Mouse (Mus musculus) embryonic fibroblast, embryonic 13.5 days (primary cell): Measurements from ENCODE around the gene Fbxw11. TPM values are rescaled to one million over a fixed set of nuclear protein-coding genes. Genes with fewer than 3 reads are reported as not detected.
A peak's percentile ranks its signal among the peaks of the same experiment; 100 is the strongest.

Source experiments
- H3K27ac ChIP-seq: 2 replicates; pipeline ENCODE4 v1.5.1; 2012; ENCODE audit warnings: low read length, control low read depth, inconsistent platforms; ENCODE audit not compliant: insufficient read depth
- H3K4me1 ChIP-seq: 2 replicates; pipeline ENCODE4 v1.6.1; 2011; ENCODE audit warnings: low read length; ENCODE audit not compliant: control insufficient read depth, insufficient read depth
- H3K4me3 ChIP-seq: 2 replicates; pipeline ENCODE4 v1.5.1; 2011; ENCODE audit warnings: mild to moderate bottlenecking, control low read depth, low read length; ENCODE audit not compliant: insufficient read depth
- CTCF ChIP-seq: IDR thresholded peaks from 2 replicates; pipeline ENCODE4 v1.5.1; 2011; ENCODE audit warnings: mild to moderate bottlenecking, control low read depth, low read length, moderate library complexity, borderline replicate concordance; ENCODE audit not compliant: insufficient read depth
- POLR2A ChIP-seq: IDR thresholded peaks from 2 replicates; pipeline ENCODE4 v1.6.1; 2011; ENCODE audit warnings: low read depth, mild to moderate bottlenecking, control low read depth, low read length, moderate library complexity
- polyA plus RNA-seq: library from polyadenylated mRNA; stranded (reverse); fragments of >200 nt; gene quantifications from 2 replicates; pipeline ENCODE4 v1.2.4, GENCODE M21; 2011; ENCODE audit warnings: low read depth; ENCODE audit not compliant: missing spikeins, insufficient read length

Gene Fbxw11
- polyA plus RNA-seq, 1 experiment: 77.9 TPM

GRCm38 (mm10) chr11:32718979-32719378 is 76.5 kb downstream of the Fbxw11 start:
- H3K4me3 ChIP-seq: no peak overlapping the region
- no peak overlapping the region for H3K27ac ChIP-seq
- TF ChIP-seq CTCF: no peak
- 0 out of 2 replicates have a peak, but pooled peaks cover 2% of the 10 kb centered on the region for H3K4me1 ChIP-seq

- Histone ChIP-seq H3K4me1 (peaks cover 7% of the 10 kb centered on the region; the same call in 1 of the 2 replicates), H3K4me3 (no peak overlapping the region), H3K27ac (no peak overlapping the region)
- no peak for TF ChIP-seq CTCF
- TF ChIP-seq POLR2A: no peak
Measured at GRCm38 (mm10) chr11:32722653-32723052, 80.1 kb downstream of the Fbxw11 start.

- no peak overlapping the region for H3K4me3 ChIP-seq
- H3K4me1 ChIP-seq: peaks cover 7% of the 10 kb centered on the region; the same call in 1 of the 2 replicates
- no peak overlapping the region for H3K27ac ChIP-seq
- TF ChIP-seq CTCF (no peak), POLR2A (no peak)
Measured at GRCm38 (mm10) chr11:32723287-32723686, 80.8 kb downstream of the Fbxw11 start.

GRCm38 (mm10) chr11:32725171-32725570 is 82.6 kb downstream of the Fbxw11 start:
- peak overlapping the region; percentile 50 for H3K27ac ChIP-seq
- H3K4me3 ChIP-seq: no peak overlapping the region

GRCm38 (mm10) chr11:32732467-32732866 is 89.9 kb downstream of the Fbxw11 start:
- no peak overlapping the region for H3K27ac ChIP-seq
- no peak overlapping the region for H3K4me3 ChIP-seq
- TF ChIP-seq POLR2A: no peak
- TF ChIP-seq CTCF: no peak
- no peaks in the 10 kb centered on the region for H3K4me1 ChIP-seq

More at GRCm38 (mm10) chr11:32725171-32725570, 82.6 kb downstream of the Fbxw11 start:
- TF ChIP-seq CTCF (no peak), POLR2A (no peak)
- peaks cover 7% of the 10 kb centered on the region; the same call in 1 of the 2 replicates for H3K4me1 ChIP-seq

- Histone ChIP-seq H3K4me1 (no peaks in the 10 kb centered on the region), H3K4me3 (no peak overlapping the region), H3K27ac (no peak overlapping the region)
- TF ChIP-seq POLR2A (no peak), CTCF (no peak)
Measured at GRCm38 (mm10) chr11:32733195-32733594, 90.7 kb downstream of the Fbxw11 start.

- Histone ChIP-seq H3K4me3 (no peak overlapping the region), H3K4me1 (no peaks in the 10 kb centered on the region), H3K27ac (no peak overlapping the region)
- TF ChIP-seq POLR2A (no peak), CTCF (no peak)
Measured at GRCm38 (mm10) chr11:32736371-32736770, 93.8 kb downstream of the Fbxw11 start.

GRCm38 (mm10) chr11:32737729-32738128 is 95.2 kb downstream of the Fbxw11 start:
- no peak for TF ChIP-seq CTCF
- no peak for TF ChIP-seq POLR2A

GRCm38 (mm10) chr11:32743891-32744290 is 101.4 kb downstream of the Fbxw11 start:
- TF ChIP-seq POLR2A (no peak), CTCF (no peak)
- no peak overlapping the region for H3K4me3 ChIP-seq
- H3K4me1 ChIP-seq: no peaks in the 10 kb centered on the region
- no peak overlapping the region for H3K27ac ChIP-seq

More at GRCm38 (mm10) chr11:32737729-32738128, 95.2 kb downstream of the Fbxw11 start:
- no peak overlapping the region for H3K4me3 ChIP-seq
- H3K4me1 ChIP-seq: no peaks in the 10 kb centered on the region
- H3K27ac ChIP-seq: no peak overlapping the region

GRCm38 (mm10) chr11:32744463-32744862 is 101.9 kb downstream of the Fbxw11 start:
- Histone ChIP-seq H3K4me1 (no peaks in the 10 kb centered on the region), H3K27ac (no peak overlapping the region), H3K4me3 (no peak overlapping the region)
- TF ChIP-seq CTCF (no peak), POLR2A (no peak)

- TF ChIP-seq CTCF (no peak), POLR2A (no peak)
- no peaks in the 10 kb centered on the region for H3K4me1 ChIP-seq
- no peak overlapping the region for H3K4me3 ChIP-seq
- no peak overlapping the region for H3K27ac ChIP-seq
Measured at GRCm38 (mm10) chr11:32745466-32745865, 102.9 kb downstream of the Fbxw11 start.
